Mouse (Mus musculus) ovary, adult 18-20 months (tissue): ENCODE measurements around the gene Fthl17e.
"Not testable (repeated sequence)": the region's sequence is repeated elsewhere in the genome, so short reads cannot be mapped to it uniquely, and the experiment has no call there.

Source experiments
- DNase-seq: peaks from one replicate; pipeline ENCODE4 v3.0.0; 2022; ENCODE audit warnings: low spot score, mixed read lengths

Fthl17e gene

DNA sequence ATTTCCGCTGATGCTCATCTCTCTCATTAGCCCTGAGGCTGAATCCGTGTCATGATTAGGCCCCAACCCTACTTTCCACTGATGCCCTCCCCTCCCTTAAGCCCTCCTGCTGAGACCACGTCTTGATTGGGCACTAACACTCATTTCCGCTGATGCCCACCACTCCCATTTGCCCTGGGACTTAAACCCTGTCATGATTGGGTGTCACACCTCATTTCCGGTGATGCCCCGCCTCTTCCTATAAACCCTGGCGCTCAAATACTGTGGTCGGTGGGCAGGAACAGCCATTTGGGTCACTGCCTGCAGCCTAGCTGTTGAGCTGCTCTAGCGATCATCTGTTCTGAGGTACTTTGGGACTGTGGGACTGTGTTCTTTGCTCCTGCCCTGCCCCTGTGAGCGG is at the start of gene Fthl17e:
TSS of gene Fthl17e (plus strand) at position 301 of the 400 bp plus-strand sequence.
- not testable (repeated sequence) for DNase-seq

DNA sequence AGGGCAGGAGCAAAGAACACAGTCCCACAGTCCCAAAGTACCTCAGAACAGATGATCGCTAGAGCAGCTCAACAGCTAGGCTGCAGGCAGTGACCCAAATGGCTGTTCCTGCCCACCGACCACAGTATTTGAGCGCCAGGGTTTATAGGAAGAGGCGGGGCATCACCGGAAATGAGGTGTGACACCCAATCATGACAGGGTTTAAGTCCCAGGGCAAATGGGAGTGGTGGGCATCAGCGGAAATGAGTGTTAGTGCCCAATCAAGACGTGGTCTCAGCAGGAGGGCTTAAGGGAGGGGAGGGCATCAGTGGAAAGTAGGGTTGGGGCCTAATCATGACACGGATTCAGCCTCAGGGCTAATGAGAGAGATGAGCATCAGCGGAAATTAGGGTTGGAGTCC is 46.6 kb upstream of the Fthl17e start, which contains the start of gene Fthl17d:
TSS of gene Fthl17d (minus strand) at position 101 of the 400 bp plus-strand sequence.
- not testable (repeated sequence) for DNase-seq

DNA sequence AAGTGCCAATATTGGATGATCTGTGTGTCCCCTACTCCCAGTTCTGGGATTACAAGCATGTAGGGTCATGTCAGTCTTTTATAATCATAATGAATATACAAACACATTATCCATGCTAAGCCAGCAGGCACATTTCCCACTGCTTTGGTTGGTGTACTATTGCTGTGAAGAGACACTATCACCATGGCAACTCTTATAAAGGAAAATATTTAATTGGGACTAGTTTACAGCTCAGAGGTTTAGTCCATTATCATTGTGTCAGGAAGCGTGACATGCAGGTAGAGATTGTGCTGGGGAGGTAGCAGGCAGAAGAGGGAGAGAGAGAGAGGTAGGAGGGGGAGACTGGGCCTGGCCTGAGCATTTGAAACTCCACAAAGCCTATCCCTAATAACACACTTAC is 17.2 kb upstream of the Fthl17e start:
- DNase-seq: no peak

DNA sequence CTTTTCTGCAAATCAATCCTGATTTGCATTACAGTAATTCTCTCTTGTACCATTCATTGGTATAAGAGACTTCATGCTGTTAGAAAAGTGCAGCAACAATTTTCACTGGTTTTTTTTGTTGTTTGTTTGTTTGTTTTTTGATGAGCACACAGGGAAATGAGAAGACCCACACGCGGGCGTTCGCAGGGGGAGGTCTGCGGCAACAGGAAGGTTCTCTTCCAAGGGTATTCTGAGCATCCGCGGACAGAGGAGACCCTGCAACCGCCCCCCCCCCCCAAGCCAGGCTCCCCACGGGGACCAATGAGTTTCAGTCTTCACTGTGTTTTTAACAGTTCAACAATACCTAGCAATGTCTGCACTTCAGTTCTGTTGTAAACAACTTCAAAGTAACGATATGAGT is 13.8 kb upstream of the Fthl17e start:
- no peak for DNase-seq

DNA sequence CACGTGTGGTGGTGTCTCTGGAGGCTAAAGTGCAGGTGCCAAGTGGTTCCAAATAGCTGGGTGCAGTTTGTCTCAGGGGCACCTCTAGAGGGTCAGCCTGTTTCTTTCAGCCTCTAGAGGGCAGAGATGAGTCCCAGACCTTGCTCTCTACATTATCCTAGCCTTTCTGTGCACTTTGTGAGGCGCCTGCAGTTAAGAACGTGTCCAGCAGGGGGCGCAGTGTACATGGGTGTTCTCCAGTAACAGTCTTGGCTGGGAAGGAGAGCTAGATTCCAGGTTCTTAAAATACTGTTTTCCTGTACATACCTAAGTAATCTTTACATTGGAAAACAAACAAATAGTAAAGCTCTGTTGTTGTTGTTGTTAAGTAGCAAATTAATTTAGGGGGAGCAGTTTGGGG is 8.3 kb downstream of the Fthl17e start:
- not testable (repeated sequence) for DNase-seq

DNA sequence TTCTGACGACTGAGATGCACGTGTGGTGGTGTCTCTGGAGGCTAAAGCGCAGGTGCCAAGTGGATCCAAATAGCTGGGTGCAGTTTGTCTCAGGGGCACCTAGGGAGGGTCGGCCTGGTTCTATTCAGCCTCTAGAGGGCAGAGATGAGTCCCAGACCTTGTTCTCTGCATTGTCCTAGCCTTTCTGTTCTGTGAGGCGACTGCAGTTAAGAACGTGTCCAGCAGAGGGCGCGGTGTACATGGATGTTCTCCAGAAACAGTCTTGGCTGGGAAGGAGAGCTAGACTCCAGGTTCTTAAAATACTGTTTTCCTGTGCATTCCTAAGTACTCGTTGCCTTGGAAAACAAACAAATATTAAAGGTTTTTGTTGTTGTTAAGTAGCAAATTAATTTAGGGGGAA is 27.7 kb downstream of the Fthl17e start:
- peak; percentile 44 for DNase-seq

DNA sequence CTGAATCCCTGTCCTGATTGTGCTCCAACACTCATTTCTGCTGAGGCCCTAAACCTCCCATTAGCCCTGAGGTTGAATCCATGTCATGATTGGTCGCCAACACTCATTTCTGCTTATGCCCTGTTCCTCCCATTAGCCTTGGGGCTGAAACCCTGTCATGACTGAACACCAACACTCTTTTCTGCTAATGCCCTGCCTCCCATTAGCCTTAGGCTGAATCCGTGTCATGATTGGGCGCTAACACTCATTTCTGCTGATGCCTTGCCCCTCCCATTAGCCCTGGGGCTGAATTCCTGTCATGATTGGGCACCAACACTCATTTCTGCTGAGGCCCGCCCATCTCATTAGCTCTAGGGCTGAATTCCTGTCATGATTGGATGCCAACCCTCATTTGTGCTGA is 28.8 kb downstream of the Fthl17e start:
- DNase-seq: no peak

DNA sequence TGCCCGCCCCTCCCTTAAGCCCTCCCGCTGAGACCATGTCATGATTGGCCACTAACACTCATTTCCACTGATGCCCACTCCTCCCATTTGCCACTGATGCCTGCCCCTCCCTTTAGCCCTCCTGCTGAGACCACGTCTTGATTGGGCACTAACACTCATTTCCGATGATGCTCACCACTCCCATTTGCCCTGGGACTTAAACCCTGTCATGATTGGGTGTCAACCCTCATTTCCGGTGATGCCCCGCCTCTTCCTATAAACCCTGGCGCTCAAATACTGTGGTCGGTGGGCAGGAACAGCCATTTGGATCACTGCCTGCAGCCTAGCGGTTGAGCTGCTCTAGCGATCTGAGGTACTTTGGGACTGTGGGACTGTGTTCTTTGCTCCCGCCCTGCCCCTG is 29.4 kb downstream of the Fthl17e start, which contains the start of gene Fthl17f:
TSS of gene Fthl17f (plus strand) at position 301 of the 400 bp plus-strand sequence.
- DNase-seq: not testable (repeated sequence)

DNA sequence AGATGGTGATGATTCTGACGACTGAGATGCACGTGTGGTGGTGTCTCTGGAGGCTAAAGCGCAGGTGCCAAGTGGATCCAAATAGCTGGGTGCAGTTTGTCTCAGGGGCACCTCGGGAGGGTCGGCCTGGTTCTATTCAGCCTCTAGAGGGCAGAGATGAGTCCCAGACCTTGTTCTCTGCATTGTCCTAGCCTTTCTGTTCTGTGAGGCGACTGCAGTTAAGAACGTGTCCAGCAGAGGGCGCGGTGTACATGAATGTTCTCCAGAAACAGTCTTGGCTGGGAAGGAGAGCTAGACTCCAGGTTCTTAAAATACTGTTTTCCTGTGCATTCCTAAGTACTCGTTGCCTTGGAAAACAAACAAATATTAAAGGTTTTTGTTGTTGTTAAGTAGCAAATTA is 44.4 kb downstream of the Fthl17e start:
- DNase-seq: not testable (repeated sequence)
